Mouse (Mus musculus): ENCODE measurements around the gene Wdr83os. TPM values are rescaled to one million over a fixed set of nuclear protein-coding genes. Genes with fewer than 3 reads are reported as not detected.
A peak's percentile ranks its signal among the peaks of the same experiment; 100 is the strongest.

The Wdr83os gene
- total and polyA plus RNA-seq, 2 experiments from 2014 or later: 123 to 131 TPM

- H3K36me3 ChIP-seq (ENCODE audit: insufficient read depth, low read length): peaks cover 26% of the 10 kb centered on the region
- peak overlapping the region; percentile 98 for H3K27ac ChIP-seq
- peak overlapping the region; percentile 82 for H3K4me2 ChIP-seq (ENCODE audit: low read depth, low read length)
- peak overlapping the region; percentile 91 for H3K9ac ChIP-seq (replicated peaks; ENCODE audit: low read length)
- ATAC-seq: peak; percentile 38
- no peaks in the 10 kb centered on the region for H3K27me3 ChIP-seq (ENCODE audit: insufficient read depth, low read length)
- no peak for DNase-seq (ENCODE audit: low spot score)
- 0% methylated on average over 9 of the region's 9 CpGs for WGBS
- no peak for TF ChIP-seq CTCF (IDR thresholded peaks at IDR 0.05; ENCODE audit: low read depth)
- no peaks in the 10 kb centered on the region for H3K9me3 ChIP-seq (ENCODE audit: low read length)
- peaks cover 8% of the 10 kb centered on the region; the same call in 1 of the 2 replicates for H3K4me1 ChIP-seq (ENCODE audit: insufficient read depth, low read length)
- peak overlapping the region; percentile 83 for H3K4me3 ChIP-seq (ENCODE audit: low read length)
Observed at GRCm38 (mm10) chr8:85036381-85036717, 44.2 kb upstream of the Wdr83os start.

GRCm38 (mm10) chr8:85036718-85037365 lies 43.7 kb upstream of the Wdr83os start, which contains the start of gene Tnpo2:
Tnpo2 (plus strand) TSS chr8:85036915.
- H3K4me3 ChIP-seq (ENCODE audit: low read length): peak within 1 kb of the TSS; percentile 83
- H3K36me3 ChIP-seq (ENCODE audit: insufficient read depth, low read length): peaks cover 23% of the 10 kb centered on the region
- peak within 1 kb of the TSS; percentile 82 for H3K4me2 ChIP-seq (ENCODE audit: low read depth, low read length)
- H3K4me1 ChIP-seq (ENCODE audit: insufficient read depth, low read length): peaks cover 8% of the 10 kb centered on the region; the same call in 1 of the 2 replicates
- no peaks in the 10 kb centered on the region for H3K9me3 ChIP-seq (ENCODE audit: low read length)
- no peaks in the 10 kb centered on the region for H3K27me3 ChIP-seq (ENCODE audit: insufficient read depth, low read length)
- DNase-seq (ENCODE audit: low spot score): peak; percentile 98
- under 1% methylated on average over 58 of the region's 59 CpGs for WGBS
- H3K27ac ChIP-seq: peak within 1 kb of the TSS; percentile 98
- TF ChIP-seq CTCF (IDR thresholded peaks at IDR 0.05; ENCODE audit: low read depth): no peak
- peak within 1 kb of the TSS; percentile 91 for H3K9ac ChIP-seq (replicated peaks; ENCODE audit: low read length)
- ATAC-seq: peak; percentile 94

- DNase-seq (ENCODE audit: low spot score): no peak
Observed at GRCm38 (mm10) chr8:85037366-85037680, 43.2 kb upstream of the Wdr83os start.

GRCm38 (mm10) chr8:85037681-85038531 lies 42.6 kb upstream of the Wdr83os start:
- peaks cover 17% of the 10 kb centered on the region for H3K36me3 ChIP-seq (ENCODE audit: insufficient read depth, low read length)
- peak overlapping the region; percentile 83 for H3K4me3 ChIP-seq (ENCODE audit: low read length)
- peak overlapping the region; percentile 98 for H3K27ac ChIP-seq
- H3K27me3 ChIP-seq (ENCODE audit: insufficient read depth, low read length): no peaks in the 10 kb centered on the region
- under 1% methylated on average over 52 of the region's 57 CpGs for WGBS
- DNase-seq (ENCODE audit: low spot score) (peak; percentile 65), ATAC-seq (peak; percentile 2; the same call in 1 of the 2 replicates)
- H3K4me2 ChIP-seq (ENCODE audit: low read depth, low read length): peak overlapping the region; percentile 82
- H3K9ac ChIP-seq (replicated peaks; ENCODE audit: low read length): peak overlapping the region; percentile 91
- no peak for TF ChIP-seq CTCF (IDR thresholded peaks at IDR 0.05; ENCODE audit: low read depth)
- peaks cover 8% of the 10 kb centered on the region; the same call in 1 of the 2 replicates for H3K4me1 ChIP-seq (ENCODE audit: insufficient read depth, low read length)
- no peaks in the 10 kb centered on the region for H3K9me3 ChIP-seq (ENCODE audit: low read length)

More at GRCm38 (mm10) chr8:85037366-85037680, 43.2 kb upstream of the Wdr83os start:
- H3K9me3 ChIP-seq (ENCODE audit: low read length): no peaks in the 10 kb centered on the region
- no peak for TF ChIP-seq CTCF (IDR thresholded peaks at IDR 0.05; ENCODE audit: low read depth)
- ATAC-seq: peak; percentile 74
- H3K36me3 ChIP-seq (ENCODE audit: insufficient read depth, low read length): peaks cover 19% of the 10 kb centered on the region
- peaks cover 8% of the 10 kb centered on the region; the same call in 1 of the 2 replicates for H3K4me1 ChIP-seq (ENCODE audit: insufficient read depth, low read length)
- peak overlapping the region; percentile 83 for H3K4me3 ChIP-seq (ENCODE audit: low read length)
- H3K27ac ChIP-seq: peak overlapping the region; percentile 98
- no peaks in the 10 kb centered on the region for H3K27me3 ChIP-seq (ENCODE audit: insufficient read depth, low read length)
- H3K9ac ChIP-seq (replicated peaks; ENCODE audit: low read length): peak overlapping the region; percentile 91
- H3K4me2 ChIP-seq (ENCODE audit: low read depth, low read length): peak overlapping the region; percentile 82
- 0% methylated on average over 13 of the region's 14 CpGs for WGBS

- no peak for TF ChIP-seq CTCF (IDR thresholded peaks at IDR 0.05; ENCODE audit: low read depth)
- H3K9me3 ChIP-seq (ENCODE audit: low read length): no peaks in the 10 kb centered on the region
- DNase-seq (ENCODE audit: low spot score) (no peak), ATAC-seq (no peak)
- H3K4me1 ChIP-seq (ENCODE audit: insufficient read depth, low read length): peaks cover 4% of the 10 kb centered on the region; the same call in 1 of the 2 replicates
- H3K4me2 ChIP-seq (ENCODE audit: low read depth, low read length): no peak overlapping the region
- WGBS: 93% methylated on average over 6 of the region's 6 CpGs
- peaks cover 63% of the 10 kb centered on the region for H3K36me3 ChIP-seq (ENCODE audit: insufficient read depth, low read length)
- no peaks in the 10 kb centered on the region for H3K27me3 ChIP-seq (ENCODE audit: insufficient read depth, low read length)
- H3K27ac ChIP-seq: no peak overlapping the region
- H3K4me3 ChIP-seq (ENCODE audit: low read length): no peak overlapping the region
- H3K9ac ChIP-seq (replicated peaks; ENCODE audit: low read length): no peak overlapping the region
Observed at GRCm38 (mm10) chr8:85043619-85044018, 36.9 kb upstream of the Wdr83os start.

- TF ChIP-seq CTCF (IDR thresholded peaks at IDR 0.05; ENCODE audit: low read depth): no peak
- no peak overlapping the region for H3K4me2 ChIP-seq (ENCODE audit: low read depth, low read length)
- no peak for DNase-seq (ENCODE audit: low spot score)
- no peak for ATAC-seq
- no peak overlapping the region for H3K4me3 ChIP-seq (ENCODE audit: low read length)
- no peak overlapping the region for H3K9ac ChIP-seq (replicated peaks; ENCODE audit: low read length)
- H3K27ac ChIP-seq: no peak overlapping the region
- H3K27me3 ChIP-seq (ENCODE audit: insufficient read depth, low read length): no peaks in the 10 kb centered on the region
- H3K9me3 ChIP-seq (ENCODE audit: low read length): no peaks in the 10 kb centered on the region
- H3K36me3 ChIP-seq (ENCODE audit: insufficient read depth, low read length): peaks cover 39% of the 10 kb centered on the region
- peaks cover 11% of the 10 kb centered on the region for H3K4me1 ChIP-seq (ENCODE audit: insufficient read depth, low read length)
- 80% methylated on average over 7 of the region's 7 CpGs for WGBS
Observed at GRCm38 (mm10) chr8:85057367-85057766, 23.2 kb upstream of the Wdr83os start.

Data from hindbrain, postnatal 0 days (tissue).